Mouse (Mus musculus): Measurements from ENCODE around the gene Ift57. TPM values are rescaled to one million over a fixed set of nuclear protein-coding genes. Genes with fewer than 3 reads are reported as not detected.

The Ift57 gene
- total RNA-seq, 2 experiments from 2014 or later: 18.8 to 23.1 TPM

Other genes starting within 250 kb of the Ift57 start
- gene Cd47, start 101.3 kb downstream of the Ift57 start, total RNA-seq (2015; ENCODE audit: low replicate concordance): 742 and 874 TPM in 2 replicates
- gene Cd47, start 101.3 kb downstream of the Ift57 start, total RNA-seq (2017; ENCODE audit: low replicate concordance): 624 and 761 TPM in 2 replicates

All from erythroid progenitor cell, adult 5-6 weeks (primary cell).